Mouse (Mus musculus) kidney, adult 2 months (tissue): ENCODE measurements around the gene Ntn4.

Experiments
- CTCF ChIP-seq: fragments of 200-500 bp; conservative IDR thresholded peaks from 2 replicates; pipeline ENCODE4 v1.5.1; 2011; ENCODE audit warnings: low read depth, mild to moderate bottlenecking, control low read depth, low read length, moderate library complexity, mixed read lengths; ENCODE audit not compliant: insufficient read depth, insufficient read length
- POLR2A ChIP-seq: fragments of 200-500 bp; IDR thresholded peaks from one replicate; pipeline ENCODE4 v1.6.1; 2011; ENCODE audit warnings: low read depth, low read length, control low read depth

GRCm38 (mm10) chr10:93783216-93784013, 142.9 kb downstream of the Ntn4 start:
- TF ChIP-seq POLR2A (no peak), CTCF (no peak)
